Comparison of ENCODE assay signal across 8 mouse cellular contexts in the genomic region with DNA sequence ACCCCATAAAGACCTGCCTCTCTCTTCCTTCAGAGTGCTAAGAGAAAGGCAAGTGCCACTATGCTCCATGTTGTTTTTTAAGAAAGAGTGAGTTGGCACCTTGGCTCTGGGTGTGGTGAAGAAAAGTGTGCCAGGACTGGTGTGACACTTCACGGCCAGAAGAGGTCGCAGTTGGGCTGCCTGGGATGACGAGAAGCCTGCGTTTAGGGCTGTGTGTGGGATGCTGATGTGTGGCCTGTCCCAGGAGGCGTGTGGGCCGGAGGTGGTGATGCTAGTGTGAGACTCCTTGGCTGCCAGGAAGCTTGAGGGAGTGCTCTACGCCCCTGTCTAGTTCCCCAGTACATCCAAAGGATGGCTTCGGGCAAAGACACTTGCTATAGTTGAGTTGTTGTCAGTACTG. TPM values are rescaled to one million over a fixed set of nuclear protein-coding genes. Genes with fewer than 3 reads are reported as not detected.
DNase-seq lines count a peak whose midpoint lies in the region; ATAC-seq and TF ChIP-seq lines count a peak whose summit lies in the region.

No protein-coding gene starts in this region.

- no peak overlapping the region for H3K4me3 ChIP-seq in testis, adult 2 months (ENCODE audit: control insufficient read depth, low read depth, low read length)
- no peak overlapping the region for H3K4me3 ChIP-seq in forebrain, embryonic 16.5 days (replicated peaks; ENCODE audit: low read length)
- H3K4me3 ChIP-seq in hindbrain, embryonic 14.5 days (replicated peaks; ENCODE audit: low read length) = no peak overlapping the region
- no peak overlapping the region for H3K4me3 ChIP-seq in midbrain, embryonic 14.5 days (replicated peaks; ENCODE audit: low read depth, low read length)

- no peak for DNase-seq in testis, postnatal 14 days (ENCODE audit: low spot score)
- DNase-seq in c-Kit-positive CD71-positive TER-119-positive erythroid progenitor cells, embryonic 14.5 days (ENCODE audit: low spot score) = peak; percentile 44
- peak; percentile 68 for DNase-seq in hindbrain, embryonic 14.5 days (ENCODE audit: low spot score)
- DNase-seq in left cerebral cortex, postnatal 4 days = peak; percentile 58
- DNase-seq in midbrain, embryonic 14.5 days = peak; percentile 77
- peak; percentile 17 to 31 for DNase-seq in spleen, postnatal 36 days (ENCODE audit: low spot score in 2 of 2)

- no peaks in the 10 kb centered on the region for H3K27me3 ChIP-seq in testis, adult 2 months (ENCODE audit: control insufficient read depth, insufficient read depth, low read length)
- H3K27me3 ChIP-seq in forebrain, embryonic 16.5 days (replicated peaks; ENCODE audit: control insufficient read depth, insufficient read depth, low read length) = no peaks in the 10 kb centered on the region
- no peaks in the 10 kb centered on the region for H3K27me3 ChIP-seq in hindbrain, embryonic 14.5 days (ENCODE audit: control insufficient read depth, insufficient read depth, low read length)
- H3K27me3 ChIP-seq in midbrain, embryonic 14.5 days (ENCODE audit: control insufficient read depth, insufficient read depth, low read length) = no peaks in the 10 kb centered on the region

- 16% methylated on average over 8 of the region's 8 CpGs for WGBS in forebrain, embryonic 16.5 days
- 18% methylated on average over 8 of the region's 8 CpGs for WGBS in hindbrain, embryonic 14.5 days
- 18% methylated on average over 8 of the region's 8 CpGs for WGBS in midbrain, embryonic 14.5 days

- peak; percentile 43 for ATAC-seq in forebrain, embryonic 16.5 days
- peak; percentile 44 for ATAC-seq in hindbrain, embryonic 14.5 days (ENCODE audit: low FRiP score)
- ATAC-seq in midbrain, embryonic 14.5 days (ENCODE audit: low FRiP score, low TSS enrichment) = no peak

- no peaks in the 10 kb centered on the region for H3K4me1 ChIP-seq in testis, adult 2 months (ENCODE audit: control insufficient read depth, insufficient read depth, low read length)
- H3K4me1 ChIP-seq in forebrain, embryonic 16.5 days (replicated peaks; ENCODE audit: control insufficient read depth, insufficient read depth, low read length) = peaks cover 27% of the 10 kb centered on the region
- peaks cover 31% of the 10 kb centered on the region for H3K4me1 ChIP-seq in hindbrain, embryonic 14.5 days (replicated peaks; ENCODE audit: control insufficient read depth, insufficient read depth, low read length)
- H3K4me1 ChIP-seq in midbrain, embryonic 14.5 days (ENCODE audit: control insufficient read depth, insufficient read depth, low read length) = peaks cover 32% of the 10 kb centered on the region

- peaks cover 2% of the 10 kb centered on the region; the same call in 1 of the 2 replicates for H3K36me3 ChIP-seq in testis, adult 2 months (ENCODE audit: control insufficient read depth, insufficient read depth, low read length)
- H3K36me3 ChIP-seq in forebrain, embryonic 16.5 days (ENCODE audit: control insufficient read depth, insufficient read depth) = no peaks in the 10 kb centered on the region
- peaks cover 8% of the 10 kb centered on the region; the same call in 1 of the 2 replicates for H3K36me3 ChIP-seq in hindbrain, embryonic 14.5 days (replicated peaks; ENCODE audit: control insufficient read depth, insufficient read depth)
- peaks cover 9% of the 10 kb centered on the region; the same call in 1 of the 2 replicates for H3K36me3 ChIP-seq in midbrain, embryonic 14.5 days (ENCODE audit: control insufficient read depth, insufficient read depth, low read length)

- intact Hi-C loops in left cerebral cortex, postnatal 4 days (cut with DNase I) = loop anchor here (5.0 kb wide), 3 partner anchors 489 to 1494 kb away; no protein-coding TSS in a partner anchor

- TF ChIP-seq CTCF in testis, adult 2 months (IDR thresholded peaks at IDR 0.05; ENCODE audit: control insufficient read depth, insufficient read depth, insufficient replicate concordance, low read depth, low read length) = peak; percentile 64; the same call in 1 of the 2 replicates

- no peaks in the 10 kb centered on the region for H3K9me3 ChIP-seq in forebrain, embryonic 16.5 days (ENCODE audit: control insufficient read depth, low read length)
- H3K9me3 ChIP-seq in hindbrain, embryonic 14.5 days (ENCODE audit: control insufficient read depth, low read length) = no peaks in the 10 kb centered on the region
- no peaks in the 10 kb centered on the region for H3K9me3 ChIP-seq in midbrain, embryonic 14.5 days (ENCODE audit: control insufficient read depth, low read length)

- no peak overlapping the region for H3K27ac ChIP-seq in testis, adult 2 months (ENCODE audit: control insufficient read depth, insufficient read depth, low read depth, low read length)
- H3K27ac ChIP-seq in forebrain, embryonic 16.5 days (ENCODE audit: low read length) = no peak overlapping the region
- no peak overlapping the region for H3K27ac ChIP-seq in hindbrain, embryonic 14.5 days
- H3K27ac ChIP-seq in midbrain, embryonic 14.5 days (replicated peaks; ENCODE audit: low read depth, low read length) = no peak overlapping the region

- no peak for TF ChIP-seq POLR2A in testis, adult 2 months (IDR thresholded peaks at IDR 0.05; ENCODE audit: control insufficient read depth, low read depth, low read length)

- no peak overlapping the region for H3K9ac ChIP-seq in forebrain, embryonic 16.5 days (replicated peaks; ENCODE audit: low read depth, low read length)
- no peak overlapping the region for H3K9ac ChIP-seq in hindbrain, embryonic 14.5 days
- no peak overlapping the region for H3K9ac ChIP-seq in midbrain, embryonic 14.5 days (replicated peaks; ENCODE audit: low read length)

- no peak overlapping the region for H3K4me2 ChIP-seq in forebrain, embryonic 16.5 days (ENCODE audit: low read length)
- H3K4me2 ChIP-seq in hindbrain, embryonic 14.5 days (replicated peaks) = no peak overlapping the region
- H3K4me2 ChIP-seq in midbrain, embryonic 14.5 days (ENCODE audit: low read length) = no peak overlapping the region

RNA-seq across cellular contexts. Expression of gene Wars, which starts 9.0 kb away (rescaled TPM):
- polyA plus RNA-seq in testis, adult 2 months (2012; rRNA removed) = 27.4 and 43.7 TPM in 2 replicates
- 113 and 114 TPM in 2 replicates for polyA plus RNA-seq in forebrain, embryonic 16.5 days (2015; fragmentation: Nextera tagmentation; extraction: Ambion mirVana)
- polyA plus RNA-seq in hindbrain, embryonic 14.5 days (2014; fragmentation: Nextera tagmentation; extraction: Ambion mirVana) = 101 and 111 TPM in 2 replicates
- total RNA-seq in left cerebral cortex, postnatal 4 days (2021) = 10 to 100 TPM; 93.2 to 99.7 TPM
- polyA plus RNA-seq in midbrain, embryonic 14.5 days (2014; fragmentation: Nextera tagmentation; extraction: Ambion mirVana) = 96.4 and 110 TPM in 2 replicates

RNA-seq across cellular contexts. Expression of gene Wdr25, which starts 9.5 kb away (rescaled TPM):
- polyA plus RNA-seq in testis, adult 2 months (2012; rRNA removed) = 13.2 and 15.0 TPM in 2 replicates
- polyA plus RNA-seq in forebrain, embryonic 16.5 days (2015; fragmentation: Nextera tagmentation; extraction: Ambion mirVana) = 8.6 and 9.1 TPM in 2 replicates
- polyA plus RNA-seq in hindbrain, embryonic 14.5 days (2014; fragmentation: Nextera tagmentation; extraction: Ambion mirVana) = 1.8 and 4.0 TPM in 2 replicates
- total RNA-seq in left cerebral cortex, postnatal 4 days (2021) = 1 to 10 TPM; 4.9 to 6.2 TPM
- 3.7 and 4.3 TPM in 2 replicates for polyA plus RNA-seq in midbrain, embryonic 14.5 days (2014; fragmentation: Nextera tagmentation; extraction: Ambion mirVana)
